Mouse (Mus musculus): ENCODE measurements at regions not wholly inside any gene's neighbourhood (a gene's known extent, or its start where the extent isn't known, plus 50 kb on each side); places are given as distances from the start of the nearest gene placed in this dataset.

DNA sequence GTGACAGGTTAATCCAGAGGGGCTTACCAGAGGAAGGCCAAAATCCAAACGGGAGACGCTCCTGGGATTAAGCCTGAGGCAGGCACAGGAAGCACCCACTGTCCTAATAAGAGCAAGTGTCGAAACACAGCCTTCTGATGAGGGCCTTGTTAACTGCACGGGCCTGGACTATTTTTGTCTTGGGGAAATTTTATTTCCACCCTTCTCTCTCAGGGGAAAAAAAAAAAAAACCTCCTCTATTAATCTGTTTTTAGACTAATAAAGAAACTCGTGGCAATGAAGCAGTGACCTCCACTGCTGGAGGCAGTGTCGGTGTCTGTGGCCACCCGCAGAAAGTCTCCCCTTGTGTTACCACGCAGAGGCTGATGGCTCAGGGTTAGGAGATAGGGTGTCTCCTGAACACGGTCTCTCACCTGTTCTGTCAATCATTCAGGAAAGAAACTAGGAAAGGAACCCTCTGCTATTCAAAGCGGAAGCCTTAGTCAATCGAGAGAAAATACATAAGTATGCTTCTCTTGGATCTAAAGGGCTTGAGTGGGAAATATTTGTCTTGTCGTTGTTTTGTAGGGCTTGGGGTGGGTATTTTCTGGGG is 330.6 kb downstream of the Bcor start:
- ATAC-seq (ENCODE audit: insufficient read depth, low FRiP score, low read depth) = no peak
- Histone ChIP-seq H3K9me3 (no peaks in the 10 kb centered on the region), H3K4me2 (no peak overlapping the region), H3K27me3 (replicated peaks) (no peaks in the 10 kb centered on the region), H3K36me3 (no peaks in the 10 kb centered on the region), H3K4me1 (no peaks in the 10 kb centered on the region), H3K9ac (no peak overlapping the region), H3K27ac (no peak overlapping the region), H3K4me3 (replicated peaks) (no peak overlapping the region)
- 74% methylated on average over 12 of the region's 12 CpGs for WGBS

DNA sequence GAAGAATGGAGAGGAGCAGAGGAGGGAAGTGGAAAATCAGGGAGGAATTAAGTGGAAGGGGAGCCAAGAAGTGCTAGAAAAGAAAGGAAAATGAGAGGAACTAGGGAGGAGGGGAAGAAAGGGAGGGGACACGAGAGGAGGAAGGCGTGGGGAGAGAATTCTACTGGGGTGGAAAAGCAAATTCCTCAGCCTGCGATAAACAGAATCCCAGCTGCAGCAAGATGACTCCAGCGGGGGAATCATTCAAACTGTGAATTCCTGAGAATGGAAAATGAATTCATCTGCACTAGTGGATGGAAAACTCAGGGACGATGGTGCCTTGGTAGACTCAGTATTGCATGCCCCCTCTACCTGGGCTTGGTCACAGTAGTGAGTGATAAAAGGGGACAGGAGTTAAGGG is 322.6 kb downstream of the Bcor start:
- peaks cover 3% of the 10 kb centered on the region; the same call in 1 of the 2 replicates for H3K4me1 ChIP-seq
- H3K36me3 ChIP-seq = no peaks in the 10 kb centered on the region
- WGBS = 40% methylated on average over 5 of the region's 5 CpGs
- H3K27ac ChIP-seq = no peak overlapping the region
- H3K4me3 ChIP-seq (replicated peaks) = no peak overlapping the region
- no peaks in the 10 kb centered on the region for H3K9me3 ChIP-seq
- ATAC-seq (ENCODE audit: insufficient read depth, low FRiP score, low read depth) = no peak
- H3K4me2 ChIP-seq = no peak overlapping the region
- H3K9ac ChIP-seq = no peak overlapping the region
- no peaks in the 10 kb centered on the region for H3K27me3 ChIP-seq (replicated peaks)

DNA sequence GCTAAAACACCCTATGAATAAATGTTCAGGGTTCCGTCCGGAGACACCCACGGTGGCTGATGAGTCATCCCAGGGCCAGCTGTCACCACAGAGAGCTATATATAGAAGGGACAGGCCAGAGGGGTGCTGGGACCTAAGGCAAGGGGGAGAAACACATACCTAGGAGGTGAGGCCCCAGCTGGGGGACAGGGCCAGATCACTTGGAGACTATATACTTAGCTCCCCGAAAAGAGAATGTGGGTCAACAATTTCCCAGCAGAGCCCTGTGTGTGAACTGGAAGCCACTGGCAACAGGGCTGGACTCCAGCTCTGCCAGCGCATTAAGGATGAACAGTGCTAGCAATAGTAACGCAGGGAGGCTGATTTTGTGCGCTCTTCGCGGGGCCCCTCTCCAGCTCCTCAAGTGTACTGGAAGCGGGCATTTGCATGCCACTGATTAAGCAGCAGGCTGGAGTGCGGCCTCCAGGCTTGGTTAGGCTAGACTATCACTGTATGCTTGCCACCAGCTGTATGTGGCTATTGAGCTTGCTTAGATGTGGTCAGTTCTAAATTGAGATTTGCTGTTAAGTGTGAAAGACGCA is 320.4 kb downstream of the Bcor start:
- Histone ChIP-seq H3K27me3 (replicated peaks) (no peaks in the 10 kb centered on the region), H3K36me3 (no peaks in the 10 kb centered on the region), H3K9ac (no peak overlapping the region), H3K27ac (peak overlapping the region; percentile 51; the same call in 1 of the 2 replicates), H3K4me1 (peaks cover 3% of the 10 kb centered on the region; the same call in 1 of the 2 replicates), H3K4me3 (replicated peaks) (no peak overlapping the region), H3K9me3 (no peaks in the 10 kb centered on the region), H3K4me2 (no peak overlapping the region)
- WGBS = 57% methylated on average over 12 of the region's 12 CpGs
- ATAC-seq (ENCODE audit: insufficient read depth, low FRiP score, low read depth) = no peak

DNA sequence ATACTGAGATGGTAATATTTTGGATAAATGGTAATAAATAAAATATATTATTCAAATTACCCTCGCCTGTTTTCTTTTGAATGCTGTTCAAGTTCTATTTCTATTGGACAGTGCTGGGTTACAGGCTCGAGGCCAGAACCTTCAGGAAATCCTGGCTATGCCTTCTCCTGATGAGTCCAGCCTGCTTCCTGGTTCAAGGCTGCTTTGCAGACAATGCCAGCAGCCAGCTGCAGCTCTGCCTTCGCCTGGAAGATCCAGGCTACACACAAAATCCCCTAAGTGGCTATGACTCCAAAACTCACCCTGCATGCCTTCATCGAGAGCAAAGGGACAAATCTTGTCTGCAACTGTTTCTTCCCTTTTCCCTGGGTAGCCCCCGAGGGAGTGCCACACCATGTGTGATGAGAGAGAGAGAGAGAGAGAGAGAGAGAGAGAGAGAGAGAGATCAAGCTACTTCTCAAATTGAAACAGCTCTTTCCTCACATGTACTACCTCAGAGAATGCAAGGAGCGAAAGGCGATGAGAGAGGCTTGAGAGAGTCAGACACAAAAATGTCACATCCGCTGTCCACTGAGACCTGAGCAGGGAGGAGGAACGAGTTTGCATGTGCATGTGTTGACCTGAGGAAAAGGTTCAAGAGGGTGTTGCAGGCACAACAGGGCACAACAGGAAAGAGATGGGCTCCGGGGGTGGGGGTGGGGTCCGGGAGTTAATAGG is 319.7 kb downstream of the Bcor start:
- no peak for ATAC-seq (ENCODE audit: insufficient read depth, low FRiP score, low read depth)

DNA sequence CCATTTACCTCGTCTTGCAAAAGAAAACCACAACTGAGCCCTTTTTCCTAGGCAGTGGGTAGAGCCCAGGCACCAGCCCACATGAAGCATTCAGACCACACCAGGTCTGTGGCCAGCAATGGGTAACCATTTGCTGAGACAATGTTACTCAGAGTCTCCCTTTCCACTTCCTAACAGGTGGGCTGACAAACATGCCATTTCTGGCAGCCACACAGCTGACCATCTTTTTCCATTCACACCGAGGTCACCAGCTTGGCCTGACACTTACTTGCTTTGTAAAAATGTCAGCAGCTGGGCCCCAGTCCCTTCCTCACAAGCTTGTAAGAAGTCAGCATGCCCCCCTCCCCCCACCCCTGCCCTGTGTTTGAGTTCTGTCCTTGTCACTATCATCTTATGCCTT is 314.6 kb downstream of the Bcor start:
- Histone ChIP-seq H3K27me3 (replicated peaks) (no peaks in the 10 kb centered on the region), H3K9ac (no peak overlapping the region), H3K4me2 (no peak overlapping the region), H3K4me1 (no peaks in the 10 kb centered on the region), H3K4me3 (replicated peaks) (no peak overlapping the region), H3K36me3 (no peaks in the 10 kb centered on the region), H3K9me3 (no peaks in the 10 kb centered on the region), H3K27ac (no peak overlapping the region)
- WGBS = 75% methylated on average over 2 of the region's 2 CpGs
- no peak for ATAC-seq (ENCODE audit: insufficient read depth, low FRiP score, low read depth)

More for the DNA sequence above, 319.7 kb downstream of the Bcor start:
- Histone ChIP-seq H3K4me1 (peaks cover 3% of the 10 kb centered on the region; the same call in 1 of the 2 replicates), H3K9me3 (no peaks in the 10 kb centered on the region), H3K27ac (no peak overlapping the region), H3K9ac (no peak overlapping the region), H3K36me3 (no peaks in the 10 kb centered on the region), H3K4me3 (replicated peaks) (no peak overlapping the region), H3K27me3 (replicated peaks) (no peaks in the 10 kb centered on the region), H3K4me2 (no peak overlapping the region)
- WGBS = 61% methylated on average over 11 of the region's 11 CpGs

DNA sequence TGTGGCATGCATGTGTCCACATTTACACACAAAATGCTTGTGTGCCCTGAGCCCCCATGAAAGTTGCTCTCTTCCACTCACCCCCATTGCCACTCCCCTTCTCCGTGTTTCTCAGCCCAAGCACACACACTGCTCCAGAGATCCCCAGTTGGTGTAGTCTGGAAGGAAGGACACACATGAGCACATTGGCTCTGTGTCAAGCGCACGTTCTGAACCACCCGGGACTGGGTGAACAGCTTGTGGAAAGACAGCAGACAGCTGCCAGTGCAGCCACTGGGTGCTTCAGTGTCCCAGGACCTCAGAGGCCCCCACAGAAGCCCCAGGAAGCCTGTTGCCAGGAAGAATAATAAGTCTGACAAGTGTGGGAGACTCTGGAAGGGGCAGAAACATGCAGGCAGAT is 304.2 kb downstream of the Bcor start:
- Histone ChIP-seq H3K36me3 (no peaks in the 10 kb centered on the region), H3K9ac (no peak overlapping the region), H3K27ac (no peak overlapping the region), H3K4me2 (no peak overlapping the region), H3K4me3 (replicated peaks) (no peak overlapping the region), H3K9me3 (no peaks in the 10 kb centered on the region), H3K27me3 (replicated peaks) (no peaks in the 10 kb centered on the region), H3K4me1 (no peaks in the 10 kb centered on the region)
- no peak for ATAC-seq (ENCODE audit: insufficient read depth, low FRiP score, low read depth)
- WGBS = 58% methylated on average over 4 of the region's 4 CpGs

DNA sequence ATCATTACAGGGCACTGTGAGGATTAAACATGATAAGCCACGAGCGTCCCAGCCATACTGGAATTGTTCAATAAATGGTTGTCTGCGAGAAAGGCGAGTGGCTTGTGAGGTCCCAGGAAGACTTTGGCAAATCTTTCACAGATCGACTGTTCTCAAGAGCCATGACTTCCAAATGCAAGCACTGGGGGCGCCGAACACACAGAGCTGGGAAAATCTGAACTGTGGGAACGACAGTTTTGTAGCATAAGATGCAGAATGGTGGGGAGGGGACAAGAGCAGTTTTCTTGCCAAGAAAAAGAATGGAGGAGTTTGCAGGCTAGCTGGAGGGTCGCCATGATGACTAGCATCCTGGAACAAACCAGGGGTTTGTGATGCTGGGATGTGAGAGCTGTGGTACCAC is 300.8 kb downstream of the Bcor start:
- Histone ChIP-seq H3K4me3 (replicated peaks) (no peak overlapping the region), H3K4me2 (no peak overlapping the region), H3K27ac (no peak overlapping the region), H3K27me3 (replicated peaks) (peaks cover 15% of the 10 kb centered on the region; the same call in 1 of the 2 replicates), H3K4me1 (no peaks in the 10 kb centered on the region), H3K9ac (no peak overlapping the region), H3K9me3 (no peaks in the 10 kb centered on the region), H3K36me3 (no peaks in the 10 kb centered on the region)
- WGBS = 50% methylated on average over 9 of the region's 9 CpGs
- no peak for ATAC-seq (ENCODE audit: insufficient read depth, low FRiP score, low read depth)

DNA sequence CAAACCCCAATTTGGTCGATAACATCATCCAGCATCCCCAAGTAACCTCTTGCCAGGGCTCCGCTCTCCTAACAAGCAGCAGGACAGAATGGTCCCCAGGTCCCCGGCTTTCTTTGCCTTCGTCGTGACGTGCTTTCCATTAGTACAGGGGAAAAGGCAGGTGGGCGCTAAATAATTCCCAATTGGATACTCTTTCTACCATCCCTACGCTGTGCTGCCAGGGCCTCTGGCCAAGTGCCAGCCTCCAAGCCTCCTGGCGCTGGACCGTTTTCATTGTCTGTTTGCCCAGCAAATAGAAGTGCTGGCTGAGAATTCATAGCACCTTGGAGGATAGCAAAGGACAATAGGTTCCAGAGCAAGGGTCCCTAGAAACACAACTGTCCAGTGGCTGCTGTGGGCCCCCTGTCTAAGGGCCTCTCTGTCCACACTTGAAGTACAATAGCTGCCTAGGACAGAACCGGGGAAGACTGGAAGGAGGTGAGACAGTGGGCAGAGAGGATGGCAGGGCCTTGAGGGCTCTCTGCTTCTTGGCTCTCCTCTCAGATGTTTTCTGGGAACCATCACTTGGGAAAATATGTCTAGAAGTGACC is 298.9 kb downstream of the Bcor start:
- Histone ChIP-seq H3K4me3 (replicated peaks) (no peak overlapping the region), H3K27me3 (replicated peaks) (peaks cover 15% of the 10 kb centered on the region; the same call in 1 of the 2 replicates), H3K9me3 (no peaks in the 10 kb centered on the region), H3K36me3 (no peaks in the 10 kb centered on the region), H3K9ac (no peak overlapping the region), H3K4me1 (no peaks in the 10 kb centered on the region), H3K27ac (no peak overlapping the region), H3K4me2 (no peak overlapping the region)
- WGBS = 50% methylated on average over 11 of the region's 11 CpGs
- ATAC-seq (ENCODE audit: insufficient read depth, low FRiP score, low read depth) = no peak

DNA sequence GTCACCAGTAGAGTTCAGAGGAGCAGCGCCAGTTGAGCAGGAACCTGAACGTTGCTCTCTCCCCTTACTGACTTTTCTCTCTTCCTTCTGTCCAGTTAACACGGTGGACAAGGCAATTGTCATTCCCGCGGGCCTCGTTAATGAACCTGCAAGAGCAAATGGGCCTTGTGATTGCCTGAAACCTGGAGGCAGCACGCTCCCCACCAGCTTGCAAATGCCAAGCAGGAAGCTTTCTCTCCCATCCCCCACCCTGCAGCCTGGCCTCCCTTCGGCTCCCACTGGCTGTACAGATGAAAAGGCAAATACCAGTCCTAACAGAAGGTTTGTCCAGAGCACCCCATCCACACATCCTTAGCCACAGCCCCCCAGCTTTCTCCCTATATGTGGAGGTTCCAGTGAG is 298.3 kb downstream of the Bcor start:
- Histone ChIP-seq H3K27me3 (replicated peaks) (peaks cover 15% of the 10 kb centered on the region; the same call in 1 of the 2 replicates), H3K9me3 (no peaks in the 10 kb centered on the region), H3K27ac (no peak overlapping the region), H3K4me1 (no peaks in the 10 kb centered on the region), H3K36me3 (no peaks in the 10 kb centered on the region), H3K9ac (no peak overlapping the region), H3K4me3 (replicated peaks) (no peak overlapping the region), H3K4me2 (no peak overlapping the region)
- ATAC-seq (ENCODE audit: insufficient read depth, low FRiP score, low read depth) = no peak
- whole genome bisulfite sequencing = 30% methylated on average over 8 of the region's 8 CpGs

DNA sequence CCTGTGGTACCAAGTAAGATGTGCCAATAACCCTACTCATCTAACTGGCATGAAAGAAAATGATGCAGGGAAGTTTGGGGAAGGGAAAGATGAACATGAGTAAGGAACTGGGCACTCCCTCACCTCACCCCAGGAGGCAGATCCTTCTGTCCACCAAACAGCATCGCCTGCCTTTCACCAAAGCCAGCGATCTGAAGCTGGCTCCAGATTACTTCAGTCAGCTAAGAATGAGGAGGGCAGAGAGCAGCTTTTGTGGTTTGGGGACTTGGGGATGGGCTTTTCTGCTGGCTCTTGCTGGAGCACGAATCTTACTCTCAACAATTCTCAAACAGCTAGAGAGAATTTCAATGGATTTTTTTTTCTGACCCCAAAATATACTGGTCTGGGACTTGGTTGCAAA is 297.0 kb downstream of the Bcor start:
- 54% methylated on average over 3 of the region's 3 CpGs for WGBS
- Histone ChIP-seq H3K4me2 (no peak overlapping the region), H3K4me1 (no peaks in the 10 kb centered on the region), H3K36me3 (no peaks in the 10 kb centered on the region), H3K27me3 (replicated peaks) (peaks cover 15% of the 10 kb centered on the region; the same call in 1 of the 2 replicates), H3K9ac (no peak overlapping the region), H3K27ac (no peak overlapping the region), H3K4me3 (replicated peaks) (no peak overlapping the region), H3K9me3 (no peaks in the 10 kb centered on the region)
- ATAC-seq (ENCODE audit: insufficient read depth, low FRiP score, low read depth) = no peak

DNA sequence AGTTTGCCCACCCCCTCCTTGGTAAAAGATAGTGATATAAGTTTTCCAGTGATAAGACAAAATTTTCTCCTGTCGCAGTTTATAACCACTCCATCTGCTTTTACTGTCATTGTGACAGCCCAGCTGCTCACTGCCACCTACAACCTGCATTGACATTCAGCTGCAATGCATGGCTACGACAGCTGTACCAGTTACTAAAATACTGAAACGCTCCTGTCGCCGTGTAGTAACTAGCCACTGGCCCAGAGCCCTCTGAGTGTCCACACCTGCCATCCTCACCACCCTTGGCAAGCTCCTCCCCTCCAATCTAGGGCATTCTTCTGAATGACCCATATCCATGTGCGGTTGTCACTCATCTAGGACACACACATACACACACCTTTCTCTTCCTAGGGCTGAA is 286.2 kb downstream of the Bcor start:
- Histone ChIP-seq H3K4me1 (no peaks in the 10 kb centered on the region), H3K9ac (no peak overlapping the region), H3K4me2 (no peak overlapping the region), H3K9me3 (no peaks in the 10 kb centered on the region), H3K36me3 (no peaks in the 10 kb centered on the region), H3K4me3 (replicated peaks) (no peak overlapping the region), H3K27me3 (replicated peaks) (peaks cover 6% of the 10 kb centered on the region; the same call in 1 of the 2 replicates), H3K27ac (no peak overlapping the region)
- ATAC-seq (ENCODE audit: insufficient read depth, low FRiP score, low read depth) = no peak
- WGBS = 81% methylated on average over 6 of the region's 6 CpGs

DNA sequence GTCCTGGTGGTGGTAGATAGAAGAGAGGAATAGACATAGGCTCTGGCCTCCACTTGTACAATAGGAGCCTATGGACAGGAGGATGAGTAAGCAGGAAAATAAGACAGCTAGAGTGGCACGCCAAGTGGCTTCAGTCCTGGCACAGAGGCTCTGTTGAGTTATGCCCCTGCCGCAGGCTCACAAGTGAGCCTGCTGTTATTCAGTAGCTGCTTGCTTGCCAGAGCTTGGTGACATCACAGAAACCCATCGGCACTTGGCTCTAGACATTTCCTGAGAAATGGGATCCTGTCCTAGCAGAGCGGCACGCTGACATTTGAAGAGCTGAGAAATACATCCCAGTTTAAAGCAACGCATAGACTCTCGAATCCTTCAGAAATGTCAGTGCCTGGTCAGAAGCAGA is 283.5 kb downstream of the Bcor start:
- H3K4me3 ChIP-seq (replicated peaks) = no peak overlapping the region
- H3K27ac ChIP-seq = no peak overlapping the region
- no peak overlapping the region for H3K9ac ChIP-seq
- H3K9me3 ChIP-seq = no peaks in the 10 kb centered on the region
- no peaks in the 10 kb centered on the region for H3K4me1 ChIP-seq
- no peak overlapping the region for H3K4me2 ChIP-seq
- 83% methylated on average over 7 of the region's 7 CpGs for WGBS
- no peaks in the 10 kb centered on the region for H3K36me3 ChIP-seq
- H3K27me3 ChIP-seq (replicated peaks) = peaks cover 6% of the 10 kb centered on the region; the same call in 1 of the 2 replicates
- no peak for ATAC-seq (ENCODE audit: insufficient read depth, low FRiP score, low read depth)
